Mouse (Mus musculus): ENCODE measurements at regions not wholly inside any gene's neighbourhood (a gene's known extent, or its start where the extent isn't known, plus 50 kb on each side); places are given as distances from the start of the nearest gene placed in this dataset.

- DNase-seq (ENCODE audit: low spot score), result no peak
- TF ChIP-seq CTCF (IDR thresholded peaks at IDR 0.05; ENCODE audit: low read depth), result no peak
- no peak for TF ChIP-seq EP300 (IDR thresholded peaks at IDR 0.05; ENCODE audit: low read depth)
- Histone ChIP-seq H3K9ac (replicated peaks; ENCODE audit: low read depth, low read length) (no peak overlapping the region), H3K4me2 (ENCODE audit: low read depth, low read length) (no peak overlapping the region), H3K27me3 (ENCODE audit: control insufficient read depth, insufficient read depth, low read length) (no peaks in the 10 kb centered on the region), H3K4me1 (ENCODE audit: control insufficient read depth, insufficient read depth) (no peaks in the 10 kb centered on the region), H3K4me3 (ENCODE audit: low read depth, low read length) (no peak overlapping the region), H3K9me3 (replicated peaks; ENCODE audit: control insufficient read depth, low read length) (no peaks in the 10 kb centered on the region), H3K27ac (ENCODE audit: low read depth) (no peak overlapping the region), H3K36me3 (replicated peaks; ENCODE audit: control insufficient read depth, insufficient read depth, low read length) (no peaks in the 10 kb centered on the region)
- ATAC-seq (ENCODE audit: insufficient read depth, low read depth), result no peak
- WGBS, result 66% methylated on average over 9 of the region's 9 CpGs
These were observed 662.9 kb upstream of the Kirrel3 start for GRCm38 (mm10) chr9:33822574-33823394.

- DNase-seq (ENCODE audit: low spot score) (no peak), ATAC-seq (ENCODE audit: insufficient read depth, low read depth) (no peak)
- Histone ChIP-seq H3K27me3 (ENCODE audit: control insufficient read depth, insufficient read depth, low read length) (no peaks in the 10 kb centered on the region), H3K4me2 (ENCODE audit: low read depth, low read length) (no peak overlapping the region), H3K36me3 (replicated peaks; ENCODE audit: control insufficient read depth, insufficient read depth, low read length) (no peaks in the 10 kb centered on the region), H3K4me1 (ENCODE audit: control insufficient read depth, insufficient read depth) (no peaks in the 10 kb centered on the region), H3K27ac (ENCODE audit: low read depth) (no peak overlapping the region), H3K9me3 (replicated peaks; ENCODE audit: control insufficient read depth, low read length) (no peaks in the 10 kb centered on the region), H3K9ac (replicated peaks; ENCODE audit: low read depth, low read length) (no peak overlapping the region), H3K4me3 (ENCODE audit: low read depth, low read length) (no peak overlapping the region)
- WGBS, result 75% methylated on average over 4 of the region's 4 CpGs
- TF ChIP-seq CTCF (IDR thresholded peaks at IDR 0.05; ENCODE audit: low read depth) (no peak), EP300 (IDR thresholded peaks at IDR 0.05; ENCODE audit: low read depth) (no peak)
These were observed 659.6 kb upstream of the Kirrel3 start for GRCm38 (mm10) chr9:33826116-33826515.

- no peaks in the 10 kb centered on the region for H3K9me3 ChIP-seq (replicated peaks; ENCODE audit: control insufficient read depth, low read length)
- no peak overlapping the region for H3K27ac ChIP-seq (ENCODE audit: low read depth)
- DNase-seq (ENCODE audit: low spot score) (no peak), ATAC-seq (ENCODE audit: insufficient read depth, low read depth) (no peak)
- WGBS, result 65% methylated on average over 2 of the region's 2 CpGs
- H3K4me1 ChIP-seq (ENCODE audit: control insufficient read depth, insufficient read depth), result no peaks in the 10 kb centered on the region
- H3K4me3 ChIP-seq (ENCODE audit: low read depth, low read length), result no peak overlapping the region
- no peak overlapping the region for H3K4me2 ChIP-seq (ENCODE audit: low read depth, low read length)
- H3K9ac ChIP-seq (replicated peaks; ENCODE audit: low read depth, low read length), result no peak overlapping the region
- TF ChIP-seq CTCF (IDR thresholded peaks at IDR 0.05; ENCODE audit: low read depth) (no peak), EP300 (IDR thresholded peaks at IDR 0.05; ENCODE audit: low read depth) (no peak)
- H3K36me3 ChIP-seq (replicated peaks; ENCODE audit: control insufficient read depth, insufficient read depth, low read length), result no peaks in the 10 kb centered on the region
- no peaks in the 10 kb centered on the region for H3K27me3 ChIP-seq (ENCODE audit: control insufficient read depth, insufficient read depth, low read length)
These were observed 658.3 kb upstream of the Kirrel3 start for GRCm38 (mm10) chr9:33827409-33827808.

- Histone ChIP-seq H3K27ac (ENCODE audit: low read depth) (no peak overlapping the region), H3K36me3 (replicated peaks; ENCODE audit: control insufficient read depth, insufficient read depth, low read length) (no peaks in the 10 kb centered on the region), H3K4me1 (ENCODE audit: control insufficient read depth, insufficient read depth) (no peaks in the 10 kb centered on the region), H3K27me3 (ENCODE audit: control insufficient read depth, insufficient read depth, low read length) (no peaks in the 10 kb centered on the region), H3K4me2 (ENCODE audit: low read depth, low read length) (no peak overlapping the region), H3K9me3 (replicated peaks; ENCODE audit: control insufficient read depth, low read length) (no peaks in the 10 kb centered on the region), H3K9ac (replicated peaks; ENCODE audit: low read depth, low read length) (no peak overlapping the region), H3K4me3 (ENCODE audit: low read depth, low read length) (no peak overlapping the region)
- DNase-seq (ENCODE audit: low spot score) (no peak), ATAC-seq (ENCODE audit: insufficient read depth, low read depth) (no peak)
- 50% methylated on average over 1 of the region's 1 CpGs for WGBS
- TF ChIP-seq EP300 (IDR thresholded peaks at IDR 0.05; ENCODE audit: low read depth), result no peak
- no peak for TF ChIP-seq CTCF (IDR thresholded peaks at IDR 0.05; ENCODE audit: low read depth)
These were observed 647.9 kb upstream of the Kirrel3 start for GRCm38 (mm10) chr9:33837666-33838380.

GRCm38 (mm10) chr9:33849623-33850022, 636.1 kb upstream of the Kirrel3 start:
- Histone ChIP-seq H3K4me1 (ENCODE audit: control insufficient read depth, insufficient read depth) (no peaks in the 10 kb centered on the region), H3K9ac (replicated peaks; ENCODE audit: low read depth, low read length) (no peak overlapping the region), H3K4me3 (ENCODE audit: low read depth, low read length) (no peak overlapping the region), H3K4me2 (ENCODE audit: low read depth, low read length) (no peak overlapping the region), H3K36me3 (replicated peaks; ENCODE audit: control insufficient read depth, insufficient read depth, low read length) (no peaks in the 10 kb centered on the region), H3K9me3 (replicated peaks; ENCODE audit: control insufficient read depth, low read length) (no peaks in the 10 kb centered on the region), H3K27me3 (ENCODE audit: control insufficient read depth, insufficient read depth, low read length) (no peaks in the 10 kb centered on the region), H3K27ac (ENCODE audit: low read depth) (no peak overlapping the region)
- WGBS, result 79% methylated on average over 5 of the region's 5 CpGs
- ATAC-seq (ENCODE audit: insufficient read depth, low read depth) (no peak), DNase-seq (ENCODE audit: low spot score) (no peak)
- TF ChIP-seq CTCF (IDR thresholded peaks at IDR 0.05; ENCODE audit: low read depth), result no peak
- TF ChIP-seq EP300 (IDR thresholded peaks at IDR 0.05; ENCODE audit: low read depth), result no peak
